Mouse (Mus musculus): ENCODE measurements at regions not wholly inside any gene's neighbourhood (a gene's known extent, or its start where the extent isn't known, plus 50 kb on each side); places are given as distances from the start of the nearest gene placed in this dataset.
"Not testable (repeated sequence)": the region's sequence is repeated elsewhere in the genome, so short reads cannot be mapped to it uniquely, and the experiment has no call there.

GRCm38 (mm10) chr2:116526203-116526602, 352.3 kb upstream of the Tmco5 start:
- intact Hi-C loops (cut with DNase I); DNase-seq: not testable (repeated sequence)

GRCm38 (mm10) chr2:116536453-116536852, 342.0 kb upstream of the Tmco5 start:
- DNase-seq = no peak
- intact Hi-C loops (cut with DNase I) = no loop called here

- intact Hi-C loops (cut with DNase I) = no loop called here
- DNase-seq = no peak
Measured at GRCm38 (mm10) chr2:116559350-116559749, 319.1 kb upstream of the Tmco5 start.

- intact Hi-C loops (cut with DNase I) = no loop called here
- no peak for DNase-seq
Measured at GRCm38 (mm10) chr2:116583989-116584388, 294.5 kb upstream of the Tmco5 start.

GRCm38 (mm10) chr2:116586203-116586959, 292.1 kb upstream of the Tmco5 start:
- intact Hi-C loops (cut with DNase I) = no loop called here
- DNase-seq = no peak

GRCm38 (mm10) chr2:116605869-116606268, 272.6 kb upstream of the Tmco5 start:
- no peak for DNase-seq
- intact Hi-C loops (cut with DNase I) = no loop called here

- DNase-seq = no peak
- intact Hi-C loops (cut with DNase I) = no loop called here
Measured at GRCm38 (mm10) chr2:116639935-116640334, 238.6 kb upstream of the Tmco5 start.

- intact Hi-C loops (cut with DNase I) = no loop called here
Measured at GRCm38 (mm10) chr2:116652106-116652505, 226.4 kb upstream of the Tmco5 start.

GRCm38 (mm10) chr2:116685756-116686155, 192.7 kb upstream of the Tmco5 start:
- intact Hi-C loops (cut with DNase I) = no loop called here
- DNase-seq = no peak

More at GRCm38 (mm10) chr2:116652106-116652505, 226.4 kb upstream of the Tmco5 start:
- no peak for DNase-seq

- intact Hi-C loops (cut with DNase I) = no loop called here
- no peak for DNase-seq
Measured at GRCm38 (mm10) chr2:116697542-116697941, 180.9 kb upstream of the Tmco5 start.

GRCm38 (mm10) chr2:116704705-116705104, 173.8 kb upstream of the Tmco5 start:
- intact Hi-C loops (cut with DNase I) = no loop called here
- no peak for DNase-seq

- DNase-seq = no peak
- intact Hi-C loops (cut with DNase I) = no loop called here
Measured at GRCm38 (mm10) chr2:116709608-116710007, 168.9 kb upstream of the Tmco5 start.

- intact Hi-C loops (cut with DNase I) = no loop called here
- no peak for DNase-seq
Measured at GRCm38 (mm10) chr2:116716529-116717201, 161.8 kb upstream of the Tmco5 start.

- intact Hi-C loops (cut with DNase I) = no loop called here
- no peak for DNase-seq
Measured at GRCm38 (mm10) chr2:116718637-116719036, 159.9 kb upstream of the Tmco5 start.

- no peak for DNase-seq
- intact Hi-C loops (cut with DNase I) = no loop called here
Measured at GRCm38 (mm10) chr2:116727591-116727990, 150.9 kb upstream of the Tmco5 start.

GRCm38 (mm10) chr2:116735702-116736101, 142.8 kb upstream of the Tmco5 start:
- intact Hi-C loops (cut with DNase I) = no loop called here
- peak; percentile 12 to 15 for DNase-seq

- no peak for DNase-seq
- intact Hi-C loops (cut with DNase I) = no loop called here
Measured at GRCm38 (mm10) chr2:116768459-116769047, 109.9 kb upstream of the Tmco5 start.

- no peak for DNase-seq
- intact Hi-C loops (cut with DNase I) = no loop called here
Measured at GRCm38 (mm10) chr2:116769186-116769585, 109.3 kb upstream of the Tmco5 start.

GRCm38 (mm10) chr2:116772569-116772968, 105.9 kb upstream of the Tmco5 start:
- intact Hi-C loops (cut with DNase I) = no loop called here
- DNase-seq = no peak

GRCm38 (mm10) chr2:116800141-116800540, 78.3 kb upstream of the Tmco5 start:
- no peak for DNase-seq
- intact Hi-C loops (cut with DNase I) = no loop called here

GRCm38 (mm10) chr2:116801578-116801977, 76.9 kb upstream of the Tmco5 start:
- intact Hi-C loops (cut with DNase I) = no loop called here
- no peak for DNase-seq

- intact Hi-C loops (cut with DNase I) = no loop called here
- DNase-seq = no peak
Measured at GRCm38 (mm10) chr2:116807207-116807606, 71.3 kb upstream of the Tmco5 start.

Data from gastrocnemius, postnatal 36 days (tissue).